Mouse (Mus musculus) kidney, postnatal 0 days (tissue): ENCODE data around the gene Kcnb1. TPM values are rescaled to one million over a fixed set of nuclear protein-coding genes. Genes with fewer than 3 reads are reported as not detected.

Experiments used
- ATAC-seq: fragments of 200-750 bp; cut with Nextera tagmentation; replicated peaks from 2 replicates; pipeline ENCODE4 v1.8.0; 2017; ENCODE audit warnings: low read depth, moderate number of reproducible peaks, moderate TSS enrichment, moderate library complexity; ENCODE audit not compliant: low FRiP score
- DNase-seq: peaks from one replicate; pipeline ENCODE4 v3.0.0-alpha.2; 2016; ENCODE audit warnings: low spot score
- H3K27ac ChIP-seq: fragments of 300-500 bp; sonication (generic); 2 replicates; pipeline ENCODE4 v1.5.1; 2014; ENCODE audit warnings: mild to moderate bottlenecking
- H3K27me3 ChIP-seq: fragments of 300-500 bp; sonication (generic); 2 replicates; pipeline ENCODE4 v1.6.1; 2014; ENCODE audit warnings: low read length, mixed read lengths; ENCODE audit not compliant: insufficient read depth
- H3K36me3 ChIP-seq: fragments of 300-500 bp; sonication (generic); 2 replicates; pipeline ENCODE4 v1.6.1; 2014; ENCODE audit warnings: low read length, mixed read lengths; ENCODE audit not compliant: insufficient read depth
- H3K4me1 ChIP-seq: fragments of 300-500 bp; sonication (generic); replicated peaks from 2 replicates; pipeline ENCODE4 v1.6.1; 2014; ENCODE audit warnings: antibody characterized with exemption, low read length, mixed read lengths; ENCODE audit not compliant: insufficient read depth
- H3K4me2 ChIP-seq: fragments of 300-500 bp; sonication (generic); 2 replicates; pipeline ENCODE4 v1.6.1; 2014; ENCODE audit warnings: mild to moderate bottlenecking, low read length, moderate library complexity, mixed read lengths
- H3K4me3 ChIP-seq: fragments of 300-500 bp; sonication (generic); replicated peaks from 2 replicates; pipeline ENCODE4 v1.5.1; 2014; ENCODE audit warnings: low read depth, low read length
- H3K9ac ChIP-seq: fragments of 300-500 bp; sonication (generic); 2 replicates; pipeline ENCODE4 v1.6.1; 2014; ENCODE audit warnings: low read depth, low read length
- H3K9me3 ChIP-seq: fragments of 300-500 bp; sonication (generic); replicated peaks from 2 replicates; pipeline ENCODE4 v1.6.1; 2016; ENCODE audit warnings: low read length, inconsistent platforms, mixed read lengths
- CTCF ChIP-seq: IDR thresholded peaks from 2 replicates; pipeline ENCODE4 v1.5.1; 2016; ENCODE audit warnings: antibody characterized with exemption, low read depth, mild to moderate bottlenecking, moderate library complexity
- WGBS: fragments of 180-500 bp; shearing (Covaris S2); extraction: QIAGEN DNeasy Blood & Tissue Kit; methylation state at CpG from one replicate; pipeline ENCODE4 v1.1.7; 2014; 5-methylcytosine and 5-hydroxymethylcytosine counted together
- polyA plus RNA-seq: library from polyadenylated mRNA; unstranded; fragments of >200 nt; fragmentation: Nextera tagmentation; extraction: Ambion mirVana; gene quantifications from 2 replicates; pipeline ENCODE4 v1.2.1, GENCODE M21; 2015

The Kcnb1 gene
- polyA plus RNA-seq, 1 experiment from 2014 or later: 1.4 TPM

DNA sequence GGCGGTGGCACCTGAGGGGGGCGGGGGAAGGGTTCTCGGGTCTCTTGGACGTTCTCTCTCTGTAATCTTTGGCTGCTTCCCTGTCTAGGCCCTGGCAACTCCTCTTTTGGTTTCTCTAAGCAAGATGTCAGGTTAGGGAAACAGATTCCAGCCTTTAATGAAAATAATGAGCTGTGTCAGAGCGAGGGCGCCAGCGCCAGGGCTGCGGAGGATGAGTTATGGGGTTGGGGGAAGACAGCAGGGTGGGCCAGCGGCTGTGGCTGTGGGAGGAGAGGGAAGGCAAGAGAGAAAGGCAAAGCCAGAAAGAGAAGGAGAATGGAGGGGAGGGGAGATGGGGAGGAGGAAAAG is 60.4 kb downstream of the Kcnb1 start:
- no peak overlapping the region for H3K9ac ChIP-seq
- DNase-seq (no peak), ATAC-seq (peak; percentile 67)
- H3K4me1 ChIP-seq: peaks cover 14% of the 10 kb centered on the region
- peak overlapping the region; percentile 53 for H3K4me2 ChIP-seq
- H3K27me3 ChIP-seq: no peaks in the 10 kb centered on the region
- H3K9me3 ChIP-seq: no peaks in the 10 kb centered on the region
- H3K36me3 ChIP-seq: no peaks in the 10 kb centered on the region
- no peak overlapping the region for H3K4me3 ChIP-seq
- H3K27ac ChIP-seq: peak overlapping the region; percentile 87
- no peak for TF ChIP-seq CTCF
- 9% methylated on average over 9 of the region's 9 CpGs for WGBS

DNA sequence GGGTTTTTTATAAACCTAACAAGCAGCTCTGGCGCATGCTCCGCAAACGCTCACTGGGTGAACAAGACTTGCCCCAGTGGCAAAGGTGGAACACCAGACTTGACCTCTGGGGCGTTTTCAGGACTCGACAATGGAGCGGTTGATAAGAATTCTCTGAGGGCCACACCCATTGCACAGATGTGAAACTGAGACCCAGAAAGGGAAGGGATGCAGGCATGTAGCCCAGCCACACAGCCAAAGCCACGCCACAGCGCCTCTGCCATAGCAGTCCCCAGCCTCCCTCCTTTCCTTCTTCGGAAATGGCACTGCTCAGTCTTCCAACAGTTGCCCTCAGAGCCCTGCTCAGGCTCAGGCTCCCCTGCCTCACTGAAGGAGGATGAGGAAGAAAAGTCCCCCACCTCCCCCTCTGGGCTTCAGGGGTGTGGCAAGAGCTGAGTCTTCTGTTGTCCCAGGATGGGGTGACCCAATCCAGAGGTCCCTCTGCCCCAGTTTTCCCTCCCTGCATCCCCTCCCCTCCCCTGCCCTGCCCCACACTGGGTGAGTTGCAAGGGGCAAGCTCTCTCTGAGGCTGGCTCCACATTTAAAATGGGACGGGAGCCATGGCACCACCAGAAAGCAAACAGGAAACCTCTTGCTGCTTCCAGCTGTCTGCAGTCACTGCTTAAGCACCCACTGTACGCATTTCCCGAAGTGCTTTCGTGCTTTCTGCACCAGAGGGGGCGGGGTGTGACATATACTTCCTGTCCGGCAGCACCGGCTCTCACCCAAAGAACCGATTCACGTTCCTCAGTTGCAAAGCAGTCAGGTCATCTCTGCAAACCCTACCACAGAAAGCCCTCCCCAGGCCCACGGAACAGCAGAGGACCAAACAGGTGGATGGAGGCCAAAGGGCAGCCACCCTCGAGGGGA is 61.0 kb downstream of the Kcnb1 start:
- no peak for TF ChIP-seq CTCF
- H3K9me3 ChIP-seq: no peaks in the 10 kb centered on the region
- peak; percentile 85 for DNase-seq
- H3K9ac ChIP-seq: no peak overlapping the region; the same call in 1 of the 2 replicates
- ATAC-seq: peak; percentile 47
- peak overlapping the region; percentile 53 for H3K4me2 ChIP-seq
- peak overlapping the region; percentile 87 for H3K27ac ChIP-seq
- no peaks in the 10 kb centered on the region for H3K27me3 ChIP-seq
- H3K4me1 ChIP-seq: peaks cover 14% of the 10 kb centered on the region
- H3K36me3 ChIP-seq: no peaks in the 10 kb centered on the region
- 20% methylated on average over 20 of the region's 20 CpGs for WGBS
- H3K4me3 ChIP-seq: no peak overlapping the region

DNA sequence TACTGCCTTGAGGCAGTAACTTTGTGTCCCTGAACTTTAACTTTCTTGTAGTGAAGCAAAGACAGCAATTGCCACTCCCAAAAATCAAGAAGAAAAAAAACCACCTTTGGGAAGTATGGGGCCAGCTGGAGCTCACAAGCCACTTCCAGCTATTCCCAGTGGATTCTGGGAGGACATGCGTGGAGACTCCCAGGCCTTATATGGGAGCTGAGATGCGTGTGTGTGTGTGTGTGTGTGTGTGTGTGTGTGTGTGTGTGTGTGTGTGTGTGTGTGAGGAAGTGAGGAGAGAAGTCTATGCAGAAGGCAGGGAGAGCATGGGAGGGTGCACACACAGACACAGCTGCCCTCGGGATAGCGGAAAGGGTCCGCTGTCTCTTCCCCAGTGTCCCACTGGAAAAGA is 62.6 kb downstream of the Kcnb1 start:
- Histone ChIP-seq H3K4me3 (no peak overlapping the region), H3K27me3 (no peaks in the 10 kb centered on the region), H3K36me3 (no peaks in the 10 kb centered on the region), H3K4me1 (peaks cover 14% of the 10 kb centered on the region), H3K4me2 (no peak overlapping the region), H3K9me3 (no peaks in the 10 kb centered on the region), H3K9ac (no peak overlapping the region), H3K27ac (no peak overlapping the region; the same call in 1 of the 2 replicates)
- no peak for TF ChIP-seq CTCF
- ATAC-seq (no peak), DNase-seq (peak; percentile 39)
- 80% methylated on average over 5 of the region's 5 CpGs for WGBS

DNA sequence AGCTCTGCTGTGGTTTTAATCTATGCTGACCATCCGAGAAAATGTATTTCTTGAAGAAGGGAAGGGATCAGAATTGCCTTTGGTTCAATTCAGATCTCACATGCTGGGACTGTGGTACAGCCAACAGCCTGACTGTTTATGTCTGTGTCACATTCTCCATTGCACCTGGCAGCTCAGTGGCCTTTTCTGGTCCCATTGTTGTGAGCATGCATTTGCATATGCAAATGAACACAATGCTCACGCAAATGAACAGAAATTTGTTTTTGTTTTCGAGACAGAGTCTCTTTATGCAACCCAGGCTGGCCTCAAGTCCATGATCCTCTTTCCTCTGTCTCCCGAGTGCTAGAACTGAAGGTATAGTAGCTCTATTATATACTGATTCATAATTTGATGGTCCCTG is 64.2 kb downstream of the Kcnb1 start:
- H3K9ac ChIP-seq: no peak overlapping the region
- no peaks in the 10 kb centered on the region for H3K9me3 ChIP-seq
- H3K4me2 ChIP-seq: no peak overlapping the region
- H3K27me3 ChIP-seq: no peaks in the 10 kb centered on the region
- DNase-seq: no peak
- ATAC-seq: no peak
- H3K36me3 ChIP-seq: no peaks in the 10 kb centered on the region
- no peak overlapping the region for H3K27ac ChIP-seq
- peaks cover 18% of the 10 kb centered on the region for H3K4me1 ChIP-seq
- no peak for TF ChIP-seq CTCF
- no peak overlapping the region for H3K4me3 ChIP-seq
- 80% methylated on average over 4 of the region's 4 CpGs for WGBS

DNA sequence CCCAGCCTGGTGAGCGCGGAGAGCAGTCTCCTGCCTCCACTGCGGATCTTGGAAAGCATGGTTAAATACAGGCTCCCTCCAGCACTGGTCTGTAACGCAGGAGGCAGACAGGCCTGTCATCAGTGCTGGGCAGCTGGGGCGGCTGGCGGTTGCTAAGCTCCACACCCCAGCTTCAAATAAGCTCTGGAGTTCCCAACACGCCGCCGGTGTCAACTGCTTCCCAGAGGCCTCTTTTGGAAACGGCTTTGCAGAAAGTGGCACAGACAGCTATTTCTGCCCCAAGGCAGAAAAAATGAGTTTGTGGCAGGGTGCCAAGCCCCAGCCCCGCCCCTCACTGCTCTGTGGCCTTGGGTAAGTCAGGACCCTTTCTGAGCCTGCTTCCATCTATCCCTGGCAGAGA is 66.0 kb downstream of the Kcnb1 start:
- no peak for ATAC-seq
- no peak for DNase-seq

DNA sequence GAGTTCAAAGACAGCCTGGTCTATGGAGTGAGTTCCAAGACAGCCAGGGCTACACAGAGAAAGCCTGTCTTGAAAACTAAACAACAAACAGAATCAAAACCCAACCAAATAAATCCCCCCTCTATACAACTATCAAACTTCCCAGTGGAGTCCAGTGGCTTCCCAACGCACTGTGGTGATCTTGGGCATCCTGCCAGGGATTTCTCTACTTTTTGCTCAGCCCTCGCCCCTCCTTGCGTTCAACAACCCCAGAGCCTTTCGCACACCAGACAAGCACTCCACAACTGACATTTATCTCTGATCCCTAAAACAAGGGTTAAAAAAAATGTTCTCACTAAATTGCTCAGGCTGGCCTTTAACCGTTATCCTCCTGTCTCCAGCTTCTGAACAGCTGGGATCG is 67.2 kb downstream of the Kcnb1 start:
- no peak overlapping the region for H3K27ac ChIP-seq
- no peak for ATAC-seq
- DNase-seq: no peak
- H3K4me3 ChIP-seq: no peak overlapping the region
- no peak overlapping the region for H3K9ac ChIP-seq
- no peak for TF ChIP-seq CTCF
- H3K4me2 ChIP-seq: no peak overlapping the region
- H3K4me1 ChIP-seq: peaks cover 5% of the 10 kb centered on the region; the same call in 1 of the 2 replicates
- H3K9me3 ChIP-seq: no peaks in the 10 kb centered on the region
- H3K36me3 ChIP-seq: no peaks in the 10 kb centered on the region
- H3K27me3 ChIP-seq: no peaks in the 10 kb centered on the region
- WGBS: 55% methylated on average over 6 of the region's 6 CpGs

More for the DNA sequence above, 66.0 kb downstream of the Kcnb1 start:
- no peak overlapping the region for H3K9ac ChIP-seq
- no peak overlapping the region for H3K27ac ChIP-seq
- no peak overlapping the region for H3K4me3 ChIP-seq
- TF ChIP-seq CTCF: no peak
- 59% methylated on average over 11 of the region's 11 CpGs for WGBS
- no peaks in the 10 kb centered on the region for H3K9me3 ChIP-seq
- no peaks in the 10 kb centered on the region for H3K27me3 ChIP-seq
- H3K4me2 ChIP-seq: no peak overlapping the region
- H3K36me3 ChIP-seq: no peaks in the 10 kb centered on the region
- peaks cover 8% of the 10 kb centered on the region for H3K4me1 ChIP-seq
